Mouse (Mus musculus) neural tube, embryonic 10.5 days (tissue): ENCODE measurements around the gene Map10.

ENCODE experiments used
- DNase-seq: peaks from one replicate; pipeline ENCODE4 v3.0.0-alpha.2; 2017; ENCODE audit warnings: low spot score; ENCODE audit errors: extremely low spot score

The Map10 gene

DNA sequence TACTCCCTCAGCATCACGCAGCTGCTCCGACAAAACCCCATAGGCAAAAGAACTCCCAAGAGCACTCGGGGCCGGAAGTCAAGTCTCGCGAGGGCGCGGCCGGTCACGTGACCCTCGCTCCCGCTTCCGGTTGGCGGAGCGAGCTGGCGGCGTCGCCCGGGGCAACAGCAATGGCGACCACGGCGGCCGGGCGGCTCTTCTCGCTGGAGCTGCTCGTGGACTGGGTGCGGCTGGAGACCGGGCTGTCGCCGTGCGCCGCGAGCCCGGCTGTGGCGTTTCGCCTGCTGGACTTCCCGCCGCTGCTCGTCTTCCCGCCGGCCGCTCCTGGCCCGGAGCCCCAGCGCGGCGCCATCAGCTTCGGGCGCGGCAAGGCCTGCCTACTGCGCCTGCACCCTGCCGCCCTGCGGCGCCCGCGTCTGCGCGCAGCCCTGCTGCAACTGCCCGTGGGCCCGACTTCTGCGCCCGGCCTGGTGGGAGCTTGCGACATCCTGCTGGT is at the start of gene Map10:
Gene Map10, plus strand, starts transcription at position 119 of the 496 bp plus-strand sequence.
- DNase-seq = peak; percentile 89

DNA sequence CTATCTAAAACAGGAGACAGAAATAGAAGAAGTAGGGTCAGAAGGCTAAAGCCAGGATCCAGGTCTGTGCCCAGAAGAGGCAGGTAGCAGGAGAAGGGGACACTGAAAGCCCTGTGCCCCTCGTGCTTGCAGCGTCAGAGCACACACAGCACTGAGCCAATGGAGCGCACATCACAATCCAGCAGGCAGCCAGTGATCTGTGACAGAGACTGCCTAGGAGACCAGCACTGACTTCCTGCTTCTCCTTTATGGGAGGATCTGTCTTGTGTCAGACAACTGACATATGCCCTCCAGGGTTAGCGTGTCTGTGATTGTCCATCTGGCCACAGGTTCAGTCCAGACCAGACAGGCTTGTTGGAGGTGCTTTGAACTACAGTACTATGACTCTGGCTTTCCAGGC is 49.3 kb upstream of the Map10 start:
- DNase-seq = no peak

DNA sequence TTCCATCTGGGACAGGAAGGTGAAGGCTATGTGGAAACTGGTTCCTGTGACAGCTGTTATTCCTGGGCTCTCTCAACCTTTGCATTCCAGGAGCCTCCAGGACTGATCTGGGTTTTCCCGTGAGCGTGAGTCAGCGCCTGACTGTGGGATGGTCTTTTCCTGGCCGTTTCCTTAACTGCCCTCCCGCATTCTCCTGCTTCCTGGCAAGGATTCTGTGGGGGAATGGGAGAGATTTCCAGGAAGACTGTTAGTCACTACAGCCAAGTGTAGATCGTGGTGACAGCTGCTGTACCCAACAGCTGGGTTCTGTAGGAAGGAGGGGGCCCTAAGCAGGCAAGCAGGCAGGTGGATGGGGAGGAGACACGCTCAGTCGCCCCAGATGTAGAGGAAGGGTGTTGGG is 45.3 kb upstream of the Map10 start:
- DNase-seq = no peak

DNA sequence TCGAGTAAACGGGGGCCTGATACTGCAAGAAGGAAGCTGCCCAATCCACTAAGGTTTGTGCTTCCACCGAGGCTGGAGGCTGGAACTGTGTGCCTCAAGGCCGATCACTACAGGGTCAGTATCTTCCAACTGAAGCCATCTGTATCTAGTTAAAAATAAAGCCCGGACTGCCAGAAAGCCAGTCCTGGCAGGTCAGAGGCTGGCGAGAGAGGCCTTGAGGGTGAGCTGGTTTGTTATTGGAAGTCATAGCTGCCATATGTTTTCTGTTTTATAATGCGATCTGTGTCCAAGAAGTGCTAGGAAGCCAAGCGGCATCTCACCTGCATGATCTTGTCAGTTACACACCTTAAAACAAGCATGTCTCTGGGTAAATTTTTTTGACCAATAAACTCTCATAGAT is 43.2 kb upstream of the Map10 start:
- DNase-seq = no peak

DNA sequence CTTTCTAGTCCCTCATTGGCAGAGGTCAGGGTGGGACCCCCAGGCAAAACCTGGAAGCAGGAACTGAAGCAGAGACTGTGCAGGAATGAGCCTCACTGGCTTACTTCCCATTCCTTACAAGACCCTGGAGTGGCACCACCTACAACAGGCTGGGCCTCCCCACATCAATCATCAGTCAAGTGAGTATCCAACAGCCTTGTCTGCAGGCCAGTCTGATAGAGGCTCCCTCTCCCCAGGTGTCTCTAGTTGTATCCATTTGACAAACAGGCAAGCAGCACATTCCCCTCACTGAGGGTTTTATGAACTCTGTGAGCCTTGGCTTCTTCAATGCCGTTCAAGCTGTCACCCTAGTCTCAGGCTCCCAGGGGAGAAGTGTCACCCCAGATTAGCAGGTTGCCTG is 40.8 kb upstream of the Map10 start:
- DNase-seq = no peak

DNA sequence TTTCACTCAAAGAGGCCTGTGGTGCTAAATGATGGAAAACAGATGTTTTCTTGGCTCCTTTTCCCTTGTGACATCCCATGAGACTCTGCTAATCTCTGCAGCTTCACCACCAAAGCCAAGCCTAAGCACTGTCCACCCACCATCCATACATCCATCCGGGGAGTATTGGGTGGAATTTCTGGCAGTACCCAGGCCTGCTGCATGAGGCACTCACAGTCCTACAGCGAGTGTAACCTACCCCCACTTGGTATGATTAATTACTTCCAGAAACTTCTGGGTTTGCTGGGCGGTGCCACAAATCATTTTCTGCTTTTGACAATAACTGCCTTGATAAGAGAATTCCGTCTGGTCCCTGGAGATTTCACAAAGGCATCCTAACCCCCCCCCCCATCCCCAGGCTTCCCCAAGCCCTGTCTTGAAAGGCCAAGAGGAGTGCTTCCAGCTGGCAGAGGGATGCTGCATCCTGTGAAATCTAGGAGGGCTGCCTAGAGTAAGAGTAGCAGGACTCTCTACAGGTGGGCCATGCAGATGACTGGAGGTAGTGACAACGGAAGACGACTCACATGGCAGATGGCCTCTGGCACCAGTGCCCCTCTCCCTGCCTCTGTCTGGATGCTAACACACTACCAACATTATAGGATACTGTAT is 31.1 kb upstream of the Map10 start:
- no peak for DNase-seq

DNA sequence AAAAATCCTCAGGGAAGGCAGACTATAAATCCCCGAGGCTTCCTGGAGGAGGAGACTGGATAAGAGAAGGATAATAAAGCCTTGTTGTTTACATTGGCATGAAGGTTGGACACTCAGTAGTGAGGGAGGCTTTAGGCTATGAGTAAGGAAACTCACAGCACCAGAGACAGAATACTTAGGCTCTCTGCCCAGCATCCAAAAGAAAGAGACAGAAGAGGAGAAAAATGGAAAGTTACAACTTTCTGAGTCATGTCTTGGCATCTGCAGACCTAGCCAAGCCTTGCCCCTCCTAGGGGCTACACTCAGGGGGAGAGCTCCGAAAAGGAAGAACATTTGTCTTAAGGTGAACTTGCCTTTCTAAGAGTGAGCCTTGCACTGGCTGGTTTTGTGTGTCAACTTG is 30.0 kb upstream of the Map10 start:
- DNase-seq = no peak

DNA sequence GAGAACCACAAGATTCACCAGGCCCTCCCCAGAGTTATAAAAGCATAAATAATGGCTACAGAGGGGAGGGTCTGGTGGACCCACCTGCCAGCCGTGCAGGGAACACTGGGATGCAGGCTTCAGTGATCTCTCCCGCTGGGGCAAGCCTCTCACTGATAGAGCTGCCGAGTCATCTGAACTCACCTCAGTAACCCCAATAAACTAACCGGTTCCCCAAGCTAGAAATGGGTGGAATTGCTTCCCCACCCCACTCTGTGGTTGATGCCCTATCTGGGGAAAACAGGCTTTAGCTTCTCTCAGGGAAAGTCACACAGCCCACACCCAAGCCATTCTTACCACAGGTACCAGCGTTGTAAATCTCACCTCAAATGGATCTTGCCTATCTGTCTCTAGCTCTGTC is 28.9 kb upstream of the Map10 start:
- no peak for DNase-seq

DNA sequence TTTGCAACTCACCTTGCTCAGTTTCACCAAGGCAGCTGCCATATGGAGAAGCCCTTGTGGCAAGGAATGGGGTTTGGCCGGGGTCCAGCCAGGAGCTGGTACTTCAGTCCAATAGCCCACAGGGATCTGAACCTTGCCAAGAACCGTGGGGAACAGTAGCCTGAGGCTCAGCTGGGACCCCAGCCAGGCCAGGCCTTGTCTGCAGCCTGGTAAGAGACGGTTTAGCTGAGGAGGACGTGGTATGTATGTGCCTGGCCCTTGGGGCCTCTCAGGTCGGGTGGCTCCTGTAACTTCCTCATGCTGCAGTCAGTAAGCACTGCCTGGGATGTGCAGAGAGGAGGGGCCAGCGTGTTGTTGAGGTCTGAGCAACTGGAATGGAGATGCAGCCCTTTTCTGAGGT is 27.8 kb upstream of the Map10 start:
- DNase-seq = no peak

DNA sequence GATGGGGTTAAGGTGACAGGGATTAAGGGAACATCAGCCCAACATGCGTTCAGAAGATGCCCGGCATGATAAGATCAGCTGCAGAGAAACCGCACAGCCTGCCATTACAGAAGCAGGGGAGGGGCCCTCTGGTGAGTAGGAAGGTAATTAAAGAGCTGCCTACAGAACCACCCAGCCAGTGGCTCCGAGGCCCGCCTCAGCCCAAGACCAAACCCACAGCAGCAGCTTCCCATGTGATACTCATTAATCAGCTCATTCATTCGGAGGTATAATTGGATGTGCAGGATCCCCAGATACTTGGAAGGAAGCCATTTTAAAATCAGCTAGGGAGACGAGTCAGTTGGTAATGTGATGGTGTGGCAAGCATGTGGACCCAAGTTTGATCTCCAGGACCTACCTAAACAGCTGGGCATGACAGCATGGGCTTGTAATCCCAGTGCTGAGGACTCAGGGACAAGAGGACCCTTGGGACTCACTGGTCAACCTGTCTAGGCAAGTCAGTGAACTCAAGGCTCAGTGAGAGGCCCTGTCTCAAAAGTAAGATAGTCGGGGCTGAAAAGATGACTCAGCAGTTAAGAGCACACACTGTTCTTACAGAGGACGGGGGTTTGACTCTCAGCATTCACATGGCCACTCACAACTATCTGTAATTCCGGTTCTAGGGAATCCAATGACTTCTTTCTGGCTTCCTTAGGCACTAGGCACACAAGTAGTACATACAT is 23.7 kb upstream of the Map10 start:
- no peak for DNase-seq

DNA sequence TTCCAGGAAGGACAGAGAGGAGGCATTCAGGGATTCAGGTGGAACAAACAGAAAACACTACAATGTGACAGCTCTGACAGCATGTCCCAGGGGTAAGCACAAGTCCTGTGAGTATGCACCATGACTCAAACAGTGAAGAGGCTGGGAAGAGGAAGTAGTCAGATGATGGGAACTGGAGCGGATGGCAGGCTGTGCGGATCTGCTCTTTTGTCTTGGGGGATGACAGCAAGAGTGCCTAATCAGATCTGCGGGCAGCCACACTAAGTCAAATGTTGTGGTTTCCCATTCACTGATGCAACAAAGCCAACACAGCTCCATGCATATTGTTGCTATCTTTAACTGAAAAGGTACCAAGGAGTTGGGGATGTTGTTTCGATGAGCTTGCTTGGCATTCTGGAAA is 20.2 kb upstream of the Map10 start:
- no peak for DNase-seq

DNA sequence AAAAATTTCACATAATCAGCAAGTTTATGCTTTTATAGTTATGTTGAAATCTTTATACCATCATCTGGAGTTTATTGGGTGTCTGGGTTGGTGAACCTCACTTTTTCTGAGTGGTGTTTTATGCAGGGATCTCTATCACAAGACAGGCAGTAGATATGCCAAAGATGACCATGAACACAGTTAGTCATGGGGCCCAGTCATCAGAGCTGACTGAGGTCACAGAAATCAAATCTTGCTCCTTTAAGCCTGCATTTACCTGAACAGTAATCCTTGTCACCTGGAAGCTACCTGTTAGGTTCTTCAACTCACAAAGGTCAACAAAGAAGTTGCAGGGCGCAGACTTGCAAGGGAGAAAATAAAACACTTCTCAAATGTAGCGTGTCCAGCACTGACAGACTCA is 14.8 kb upstream of the Map10 start:
- DNase-seq = no peak

DNA sequence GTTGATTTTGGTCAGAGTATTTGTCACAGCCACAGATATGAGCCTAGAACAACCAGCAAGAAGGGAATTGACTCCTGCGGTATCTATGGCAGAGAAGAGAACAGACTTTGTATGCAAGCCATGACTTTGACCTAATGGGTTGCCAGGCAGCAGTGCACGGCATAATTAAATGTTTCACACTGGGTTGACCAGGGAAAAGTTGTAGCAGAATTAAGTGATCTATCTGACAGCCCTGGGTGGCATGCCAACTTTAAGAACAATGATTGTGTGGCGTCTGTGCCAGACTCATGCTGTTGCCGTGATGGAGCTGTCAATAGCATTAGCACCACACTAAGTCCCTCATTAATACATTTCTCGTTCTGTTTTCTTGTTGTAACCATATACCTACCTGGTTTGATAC is 11.1 kb upstream of the Map10 start:
- DNase-seq = no peak

DNA sequence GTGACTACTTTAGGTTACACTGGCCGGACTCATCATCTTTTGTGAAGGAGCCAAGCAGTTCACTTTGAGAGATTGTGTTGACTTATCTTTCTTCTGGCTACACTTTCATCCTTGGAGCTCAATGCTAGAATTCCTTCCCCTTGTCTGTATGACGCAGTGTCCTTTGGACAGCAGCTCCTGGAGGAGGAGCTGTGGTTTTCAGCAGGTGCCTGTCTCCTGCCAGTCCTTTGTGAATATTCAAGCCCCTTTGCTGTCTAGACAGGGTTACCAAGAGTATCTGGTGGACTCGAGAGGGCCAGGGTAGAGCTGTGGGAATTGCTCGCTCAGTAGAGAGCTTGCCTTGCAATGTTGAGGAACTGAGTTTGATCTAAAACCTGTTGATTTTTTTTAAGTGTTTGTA is 10.7 kb upstream of the Map10 start:
- DNase-seq = no peak

DNA sequence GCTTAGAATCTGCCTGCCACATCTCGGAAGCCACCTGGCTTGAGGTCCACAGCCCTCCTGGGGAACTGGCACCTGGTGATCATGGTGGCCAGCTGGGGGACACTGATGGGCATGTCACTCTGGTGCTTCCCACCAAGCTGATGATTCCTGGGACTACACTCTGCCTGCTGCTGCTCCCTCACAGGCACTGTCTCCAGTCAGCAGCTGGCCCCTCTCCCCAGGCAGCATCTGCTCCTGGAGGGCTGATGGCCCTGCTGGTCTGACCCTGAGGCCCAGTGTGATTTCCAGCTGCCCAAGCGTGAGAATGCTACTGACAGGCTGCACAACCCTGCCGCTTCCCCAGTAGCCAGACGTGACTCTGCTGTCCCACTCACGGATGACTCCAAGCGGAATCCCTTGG is 9.2 kb upstream of the Map10 start:
- no peak for DNase-seq

DNA sequence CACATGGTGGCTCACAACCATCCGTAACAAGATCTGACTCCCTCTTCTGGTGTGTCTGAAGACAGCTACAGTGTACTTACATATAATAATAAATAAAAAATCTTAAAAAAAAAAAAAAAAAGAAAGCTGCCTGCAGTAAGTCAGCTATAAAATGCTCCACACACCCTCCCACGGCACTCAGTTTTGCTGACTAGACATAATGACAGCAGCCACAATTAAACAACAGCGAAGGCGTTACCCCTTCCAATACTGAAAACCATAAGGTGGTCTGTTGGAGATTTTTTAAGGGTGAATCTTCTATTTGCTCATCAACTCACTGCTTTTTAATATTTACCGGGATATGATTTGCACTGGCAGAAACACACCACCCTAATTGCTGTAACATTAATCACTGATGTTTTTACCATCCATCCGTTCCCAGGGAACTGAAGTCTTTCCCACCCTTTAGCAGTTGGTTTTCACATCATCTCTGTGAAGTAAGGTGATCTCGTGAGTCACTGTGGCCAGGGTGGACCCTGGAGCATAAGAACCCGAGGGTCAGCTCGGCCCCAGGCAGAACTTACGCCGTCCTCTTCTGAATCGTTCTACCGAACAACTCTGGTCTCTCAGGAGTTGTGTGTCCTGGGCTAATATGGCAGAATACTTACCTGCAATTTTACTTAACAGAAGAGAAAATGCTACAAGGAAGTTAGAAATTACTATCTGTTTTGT is 7.5 kb upstream of the Map10 start:
- no peak for DNase-seq

DNA sequence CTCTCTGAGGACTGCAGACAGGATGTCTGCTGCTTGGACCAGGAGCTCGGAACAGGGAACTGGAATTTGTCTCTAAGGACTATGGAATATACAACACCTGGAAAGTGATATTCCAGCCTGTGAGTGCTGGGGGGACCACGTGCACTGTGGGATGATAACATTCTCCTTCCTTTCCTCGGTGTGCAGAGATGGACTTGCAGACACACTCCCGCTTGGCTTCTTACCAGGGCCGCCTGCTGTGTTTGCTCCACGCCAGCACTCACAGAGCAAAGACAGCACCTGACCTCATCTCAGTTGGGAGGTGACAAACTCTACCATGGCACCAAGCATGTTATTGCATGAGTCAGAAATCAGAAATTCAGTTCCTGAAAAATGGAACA is 7.0 kb upstream of the Map10 start:
- DNase-seq = no peak

DNA sequence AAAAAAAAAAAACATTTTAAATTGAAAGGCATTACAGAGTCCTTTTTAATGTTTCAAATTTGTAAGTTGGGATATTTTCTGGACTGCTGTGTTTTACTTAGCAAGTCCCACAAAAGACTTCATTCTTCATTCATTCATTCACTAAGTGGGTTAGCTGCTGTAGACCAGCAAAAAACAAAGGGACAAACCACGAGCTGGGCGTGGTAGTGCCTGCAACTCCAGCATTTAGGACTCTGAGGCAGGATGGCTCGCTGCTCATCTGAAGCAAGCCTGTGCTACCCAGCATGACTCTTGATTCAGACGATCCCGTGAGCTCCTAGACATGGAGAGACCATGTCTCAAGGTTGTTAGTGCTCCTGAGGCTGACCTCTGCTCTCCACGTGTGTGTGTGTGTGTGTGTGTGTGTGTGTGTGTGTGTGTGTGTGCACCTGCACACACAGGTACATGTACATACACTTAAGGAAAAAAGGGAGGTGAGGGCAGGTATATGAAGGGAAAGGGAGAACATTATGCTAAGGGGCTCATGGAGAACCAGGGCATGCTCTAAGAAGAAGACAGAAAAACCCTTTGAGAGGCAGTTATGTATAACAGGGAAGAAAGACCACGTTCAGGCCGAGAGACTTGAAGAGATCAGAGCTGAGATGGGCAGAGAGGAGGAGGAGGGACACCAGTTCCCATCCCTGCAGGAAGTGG is 4.3 kb upstream of the Map10 start:
- DNase-seq = no peak

DNA sequence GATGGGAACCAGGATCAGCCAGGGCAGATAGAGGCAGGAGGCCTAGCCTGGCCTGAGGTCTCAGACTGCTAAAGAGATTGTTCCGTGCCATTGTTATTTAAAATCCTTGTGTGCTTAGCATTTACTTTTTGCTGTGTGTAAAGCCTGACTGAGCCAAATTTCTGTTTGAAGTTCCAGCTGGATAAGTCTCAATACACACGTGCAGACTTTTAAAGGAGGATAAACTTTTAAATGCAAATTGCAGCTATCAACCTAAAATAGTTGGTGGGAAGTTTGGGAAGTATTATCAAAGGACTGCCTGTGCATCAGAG is 3.8 kb upstream of the Map10 start:
- DNase-seq = no peak

DNA sequence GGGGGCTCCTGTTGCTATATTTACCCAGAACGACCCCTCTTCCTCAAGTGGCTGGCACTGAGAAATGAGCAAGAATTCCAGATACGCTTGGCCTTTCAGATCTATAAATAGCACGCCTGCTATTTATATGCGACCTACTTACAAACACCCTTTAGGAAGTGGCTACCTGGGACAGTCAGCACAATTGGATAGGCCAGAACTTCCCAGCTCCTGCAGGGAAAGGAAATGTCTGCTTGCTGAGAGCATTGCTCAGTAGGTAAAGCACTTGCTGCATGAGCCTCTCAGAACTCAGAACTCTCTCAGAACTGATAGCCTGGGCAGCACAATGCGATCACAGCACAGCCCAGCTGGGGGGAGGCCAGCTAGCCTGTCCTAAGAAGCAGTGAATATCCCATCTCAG is 3.4 kb upstream of the Map10 start:
- no peak for DNase-seq

DNA sequence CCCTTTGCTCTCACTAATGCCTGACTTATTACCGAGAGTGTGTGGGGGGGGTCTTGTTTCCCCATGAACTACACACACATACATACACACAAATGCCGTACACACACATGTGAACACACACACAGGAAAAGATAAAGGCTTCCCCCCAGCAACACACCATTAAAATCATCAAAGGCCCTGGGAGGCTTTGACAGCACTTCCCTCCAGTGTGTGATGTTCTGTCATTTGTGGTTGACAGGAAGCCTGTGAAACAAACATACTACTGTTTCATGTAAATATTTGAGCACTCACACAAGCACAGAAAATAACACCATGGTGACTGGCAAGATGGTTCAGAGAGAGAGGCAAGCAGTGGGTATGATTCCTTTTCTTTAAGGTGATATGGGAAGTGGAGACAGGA is 2.4 kb upstream of the Map10 start:
- DNase-seq = no peak

DNA sequence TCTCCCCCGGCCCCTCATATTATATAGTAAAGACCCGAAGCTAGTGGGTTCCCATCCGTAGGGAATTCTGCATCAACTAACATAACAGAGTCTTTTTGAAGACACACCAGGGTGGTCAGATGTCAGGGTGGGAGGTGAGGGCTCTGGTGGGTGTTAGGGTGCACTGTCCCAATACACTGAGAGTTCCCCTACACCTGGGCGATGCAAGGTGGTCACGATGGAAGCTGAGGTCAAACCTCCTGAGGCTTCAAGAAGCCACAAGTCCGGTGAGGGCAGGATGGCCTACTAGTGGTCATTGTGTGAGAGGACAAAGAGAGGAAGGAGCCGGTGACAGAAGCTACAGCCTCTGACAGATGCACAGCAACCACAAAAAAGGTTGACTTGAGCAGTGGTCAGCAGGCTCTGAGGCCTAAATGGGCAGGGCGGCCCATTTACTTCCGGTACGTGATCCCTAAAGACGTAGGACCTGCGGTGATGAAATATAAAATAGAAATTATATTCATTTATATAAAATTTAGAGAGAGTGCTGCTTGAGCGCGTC is 389 bp upstream of the Map10 start:
- no peak for DNase-seq
